Mouse (Mus musculus): ENCODE measurements around the gene Scyl2. TPM values are rescaled to one million over a fixed set of nuclear protein-coding genes. Genes with fewer than 3 reads are reported as not detected.

Scyl2 gene
- polyA plus RNA-seq, 1 experiment: 7.2 TPM

- no peak for TF ChIP-seq TCF3 (IDR thresholded peaks at IDR 0.05; ENCODE audit: insufficient read length, low read depth)
- TF ChIP-seq MYOG (IDR thresholded peaks at IDR 0.05; ENCODE audit: control insufficient read depth in 1 of 3, insufficient read depth in 1 of 3, insufficient read length in 2 of 3, low read depth in 2 of 3): no peak
- no peak for TF ChIP-seq REST (IDR thresholded peaks at IDR 0.05; ENCODE audit: insufficient read depth, insufficient read length)
- no peak for TF ChIP-seq POLR2AphosphoS2 (IDR thresholded peaks at IDR 0.05; ENCODE audit: insufficient read length, low read depth)
- TF ChIP-seq USF1 (IDR thresholded peaks at IDR 0.05; ENCODE audit: low read depth): no peak
- TF ChIP-seq MYOD1 (IDR thresholded peaks at IDR 0.05; ENCODE audit: control insufficient read depth in 1 of 3, insufficient read length in 2 of 3, low read depth in 2 of 3): no peak
- no peak for TF ChIP-seq POLR2A (IDR thresholded peaks at IDR 0.05; ENCODE audit: insufficient read length, low read depth)
- no peak for TF ChIP-seq MAX (IDR thresholded peaks at IDR 0.05; ENCODE audit: low read depth)
- no peak for TF ChIP-seq CEBPB (IDR thresholded peaks at IDR 0.05; ENCODE audit: insufficient read depth, poor library complexity, severe bottlenecking)
- no peak for TF ChIP-seq SRF (IDR thresholded peaks at IDR 0.05; ENCODE audit: control insufficient read depth, insufficient read length, low read depth)
- TF ChIP-seq E2F4 (IDR thresholded peaks at IDR 0.05; ENCODE audit: insufficient read depth): no peak
- H3ac ChIP-seq (ENCODE audit: control insufficient read depth, insufficient read length): no peak overlapping the region
- H3K27me3 ChIP-seq (ENCODE audit: control insufficient read depth, insufficient read depth, insufficient read length): no peaks in the 10 kb centered on the region
- H3K4me2 ChIP-seq (ENCODE audit: low read depth): no peak overlapping the region
- H3K36me3 ChIP-seq (ENCODE audit: control insufficient read depth, insufficient read depth): peaks cover 4% of the 10 kb centered on the region
- no peaks in the 10 kb centered on the region for H3K79me2 ChIP-seq (ENCODE audit: control insufficient read depth, insufficient read depth)
- H3K4me3 ChIP-seq: no peak overlapping the region
Measured at GRCm38 (mm10) chr10:89633736-89634426, 52.2 kb downstream of the Scyl2 start.

GRCm38 (mm10) chr10:89633121-89633520 lies 53.0 kb downstream of the Scyl2 start:
- Histone ChIP-seq H3K36me3 (ENCODE audit: control insufficient read depth, insufficient read depth) (no peaks in the 10 kb centered on the region), H3ac (ENCODE audit: control insufficient read depth, insufficient read length) (no peak overlapping the region), H3K27me3 (ENCODE audit: control insufficient read depth, insufficient read depth, insufficient read length) (no peaks in the 10 kb centered on the region), H3K4me2 (ENCODE audit: low read depth) (no peak overlapping the region), H3K79me2 (ENCODE audit: control insufficient read depth, insufficient read depth) (no peaks in the 10 kb centered on the region), H3K4me3 (no peak overlapping the region)
- TF ChIP-seq POLR2AphosphoS2 (IDR thresholded peaks at IDR 0.05; ENCODE audit: insufficient read length, low read depth) (no peak), MYOG (IDR thresholded peaks at IDR 0.05; ENCODE audit: control insufficient read depth in 1 of 3, insufficient read depth in 1 of 3, insufficient read length in 2 of 3, low read depth in 2 of 3) (no peak), SRF (IDR thresholded peaks at IDR 0.05; ENCODE audit: control insufficient read depth, insufficient read length, low read depth) (no peak), POLR2A (IDR thresholded peaks at IDR 0.05; ENCODE audit: insufficient read length, low read depth) (no peak), MYOD1 (IDR thresholded peaks at IDR 0.05; ENCODE audit: control insufficient read depth in 1 of 3, insufficient read length in 2 of 3, low read depth in 2 of 3) (no peak), TCF3 (IDR thresholded peaks at IDR 0.05; ENCODE audit: insufficient read length, low read depth) (no peak), USF1 (IDR thresholded peaks at IDR 0.05; ENCODE audit: low read depth) (no peak), TCF12 (IDR thresholded peaks at IDR 0.05; ENCODE audit: insufficient read depth, poor library complexity, severe bottlenecking) (no peak), CEBPB (IDR thresholded peaks at IDR 0.05; ENCODE audit: insufficient read depth, poor library complexity, severe bottlenecking) (no peak), E2F4 (IDR thresholded peaks at IDR 0.05; ENCODE audit: insufficient read depth) (no peak), REST (IDR thresholded peaks at IDR 0.05; ENCODE audit: insufficient read depth, insufficient read length) (no peak), MAX (IDR thresholded peaks at IDR 0.05; ENCODE audit: low read depth) (no peak)

GRCm38 (mm10) chr10:89631831-89632230 lies 54.3 kb downstream of the Scyl2 start:
- H3K36me3 ChIP-seq (ENCODE audit: control insufficient read depth, insufficient read depth): no peaks in the 10 kb centered on the region
- H3K27me3 ChIP-seq (ENCODE audit: control insufficient read depth, insufficient read depth, insufficient read length): no peaks in the 10 kb centered on the region
- TF ChIP-seq POLR2AphosphoS2 (IDR thresholded peaks at IDR 0.05; ENCODE audit: insufficient read length, low read depth) (no peak), POLR2A (IDR thresholded peaks at IDR 0.05; ENCODE audit: insufficient read length, low read depth) (no peak), TCF3 (IDR thresholded peaks at IDR 0.05; ENCODE audit: insufficient read length, low read depth) (no peak), REST (IDR thresholded peaks at IDR 0.05; ENCODE audit: insufficient read depth, insufficient read length) (no peak), MYOG (IDR thresholded peaks at IDR 0.05; ENCODE audit: control insufficient read depth in 1 of 3, insufficient read depth in 1 of 3, insufficient read length in 2 of 3, low read depth in 2 of 3) (no peak), SRF (IDR thresholded peaks at IDR 0.05; ENCODE audit: control insufficient read depth, insufficient read length, low read depth) (no peak), E2F4 (IDR thresholded peaks at IDR 0.05; ENCODE audit: insufficient read depth) (no peak), MAX (IDR thresholded peaks at IDR 0.05; ENCODE audit: low read depth) (no peak), USF1 (IDR thresholded peaks at IDR 0.05; ENCODE audit: low read depth) (no peak), CEBPB (IDR thresholded peaks at IDR 0.05; ENCODE audit: insufficient read depth, poor library complexity, severe bottlenecking) (no peak), TCF12 (IDR thresholded peaks at IDR 0.05; ENCODE audit: insufficient read depth, poor library complexity, severe bottlenecking) (no peak), MYOD1 (IDR thresholded peaks at IDR 0.05; ENCODE audit: control insufficient read depth in 1 of 3, insufficient read length in 2 of 3, low read depth in 2 of 3) (no peak)
- H3K4me2 ChIP-seq (ENCODE audit: low read depth): no peak overlapping the region
- H3ac ChIP-seq (ENCODE audit: control insufficient read depth, insufficient read length): no peak overlapping the region
- no peaks in the 10 kb centered on the region for H3K79me2 ChIP-seq (ENCODE audit: control insufficient read depth, insufficient read depth)
- no peak overlapping the region for H3K4me3 ChIP-seq

GRCm38 (mm10) chr10:89630564-89630963 lies 55.5 kb downstream of the Scyl2 start:
- Histone ChIP-seq H3K27me3 (ENCODE audit: control insufficient read depth, insufficient read depth, insufficient read length) (no peaks in the 10 kb centered on the region), H3K36me3 (ENCODE audit: control insufficient read depth, insufficient read depth) (no peaks in the 10 kb centered on the region), H3ac (ENCODE audit: control insufficient read depth, insufficient read length) (no peak overlapping the region), H3K79me2 (ENCODE audit: control insufficient read depth, insufficient read depth) (no peaks in the 10 kb centered on the region), H3K4me3 (no peak overlapping the region), H3K4me2 (ENCODE audit: low read depth) (no peak overlapping the region)
- TF ChIP-seq POLR2AphosphoS2 (IDR thresholded peaks at IDR 0.05; ENCODE audit: insufficient read length, low read depth) (no peak), MYOG (IDR thresholded peaks at IDR 0.05; ENCODE audit: control insufficient read depth in 1 of 3, insufficient read depth in 1 of 3, insufficient read length in 2 of 3, low read depth in 2 of 3) (no peak), USF1 (IDR thresholded peaks at IDR 0.05; ENCODE audit: low read depth) (no peak)
